Mouse (Mus musculus): ENCODE measurements around the gene Ttc1. TPM values are rescaled to one million over a fixed set of nuclear protein-coding genes. Genes with fewer than 3 reads are reported as not detected.

Ttc1 gene
- polyA plus RNA-seq (2012; ENCODE audit: insufficient read depth, insufficient read length, low replicate concordance, missing spikeins): not detected in 2 replicates

- Histone ChIP-seq H3K4me3 (ENCODE audit: insufficient read depth, low read depth, low read length) (peak within 1 kb of the TSS; percentile 88), H3K4me1 (ENCODE audit: control insufficient read depth, insufficient read depth, low read length) (peaks cover 5% of the 10 kb centered on the region), H3K27ac (ENCODE audit: insufficient read depth, low read depth, low read length) (no peak within 1 kb of the TSS)
- WGBS: 1% methylated on average over 47 of the region's 47 CpGs
- TF ChIP-seq POLR2A (IDR thresholded peaks at IDR 0.05; ENCODE audit: insufficient read depth, low read depth, low read length) (peak; percentile 85), CTCF (IDR thresholded peaks at IDR 0.05; ENCODE audit: insufficient read depth, low read depth, low read length) (no peak)
These were observed at the start of gene Ttc1 for GRCm38 (mm10) chr11:43747233-43748226. TSS of gene Ttc1 (minus strand) at chr11:43748008.

- no peak for TF ChIP-seq POLR2A (IDR thresholded peaks at IDR 0.05; ENCODE audit: insufficient read depth, low read depth, low read length)
- TF ChIP-seq CTCF (IDR thresholded peaks at IDR 0.05; ENCODE audit: insufficient read depth, low read depth, low read length): no peak
- Histone ChIP-seq H3K27ac (ENCODE audit: insufficient read depth, low read depth, low read length) (no peak overlapping the region), H3K4me1 (ENCODE audit: control insufficient read depth, insufficient read depth, low read length) (no peaks in the 10 kb centered on the region), H3K4me3 (ENCODE audit: insufficient read depth, low read depth, low read length) (no peak overlapping the region)
- WGBS: 43% methylated on average over 8 of the region's 8 CpGs
These were observed 48.2 kb upstream of the Ttc1 start for GRCm38 (mm10) chr11:43795992-43796391.

DNA sequence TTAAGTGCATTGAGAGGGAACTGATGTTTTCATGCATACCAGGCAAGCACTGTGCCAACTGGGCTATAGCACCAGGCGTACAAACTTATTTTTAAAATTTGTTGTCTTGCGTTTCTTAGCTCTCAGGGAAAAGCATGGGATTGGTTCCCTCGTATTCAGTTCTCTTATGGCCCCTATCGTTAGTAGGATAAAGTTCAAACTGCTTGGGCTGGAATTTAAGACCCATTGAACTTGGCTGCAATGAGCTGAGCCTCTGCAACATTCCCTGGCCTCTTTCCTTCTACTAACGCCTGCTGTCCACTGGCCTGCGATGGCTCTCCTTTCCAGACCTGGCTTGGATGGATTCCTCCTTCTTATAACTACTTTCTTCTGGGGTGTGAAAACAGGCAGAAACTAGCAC, 42.6 kb upstream of the Ttc1 start:
- no peak for TF ChIP-seq POLR2A (IDR thresholded peaks at IDR 0.05; ENCODE audit: insufficient read depth, low read depth, low read length)
- no peak for TF ChIP-seq CTCF (IDR thresholded peaks at IDR 0.05; ENCODE audit: insufficient read depth, low read depth, low read length)
- Histone ChIP-seq H3K4me1 (ENCODE audit: control insufficient read depth, insufficient read depth, low read length) (no peaks in the 10 kb centered on the region), H3K4me3 (ENCODE audit: insufficient read depth, low read depth, low read length) (no peak overlapping the region), H3K27ac (ENCODE audit: insufficient read depth, low read depth, low read length) (no peak overlapping the region)
- 80% methylated on average over 6 of the region's 6 CpGs for WGBS

DNA sequence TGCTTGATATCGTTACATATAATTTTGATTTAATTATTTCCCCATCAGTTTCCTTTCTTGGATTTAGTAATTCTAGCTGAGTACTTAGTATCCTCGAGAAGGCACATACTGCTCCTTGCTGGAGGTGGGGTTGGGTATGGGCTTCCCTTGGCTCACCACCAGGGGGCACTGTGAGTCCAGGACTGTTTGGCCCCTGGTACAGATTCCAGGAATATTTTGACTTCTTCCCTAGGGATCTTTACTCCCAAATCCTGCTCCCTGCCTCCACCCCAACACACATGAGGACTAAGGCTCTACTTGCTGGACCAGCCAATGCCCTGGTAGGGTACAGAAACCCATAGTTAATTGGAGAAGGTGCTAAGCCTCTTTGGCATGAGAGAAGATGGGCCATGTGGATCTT, 36.0 kb upstream of the Ttc1 start:
- WGBS: 12% methylated on average over 2 of the region's 2 CpGs
- Histone ChIP-seq H3K4me3 (ENCODE audit: insufficient read depth, low read depth, low read length) (no peak overlapping the region), H3K27ac (ENCODE audit: insufficient read depth, low read depth, low read length) (no peak overlapping the region), H3K4me1 (ENCODE audit: control insufficient read depth, insufficient read depth, low read length) (no peaks in the 10 kb centered on the region)
- TF ChIP-seq CTCF (IDR thresholded peaks at IDR 0.05; ENCODE audit: insufficient read depth, low read depth, low read length) (peak; percentile 62), POLR2A (IDR thresholded peaks at IDR 0.05; ENCODE audit: insufficient read depth, low read depth, low read length) (no peak)

DNA sequence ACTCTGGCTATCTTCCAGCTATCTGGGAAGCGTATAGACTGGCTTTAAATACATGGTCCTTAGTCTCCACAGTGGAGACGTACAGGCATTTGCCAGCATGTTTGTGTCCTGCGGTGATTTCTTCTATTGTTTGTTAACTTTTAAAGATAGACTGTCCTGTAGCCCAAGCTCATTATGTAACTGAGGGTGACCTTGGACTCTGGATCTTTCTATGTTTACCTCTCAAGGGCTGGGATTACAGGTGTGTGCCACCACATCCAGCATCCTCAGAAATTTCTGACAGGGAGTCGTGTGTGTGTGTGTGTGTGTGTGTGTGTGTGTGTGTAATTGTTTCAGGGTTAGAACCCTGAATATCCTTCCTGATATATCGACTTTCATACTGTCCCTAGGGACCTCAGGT, 35.3 kb upstream of the Ttc1 start:
- WGBS: 78% methylated on average over 5 of the region's 5 CpGs
- no peaks in the 10 kb centered on the region for H3K4me1 ChIP-seq (ENCODE audit: control insufficient read depth, insufficient read depth, low read length)
- H3K27ac ChIP-seq (ENCODE audit: insufficient read depth, low read depth, low read length): no peak overlapping the region
- no peak for TF ChIP-seq POLR2A (IDR thresholded peaks at IDR 0.05; ENCODE audit: insufficient read depth, low read depth, low read length)
- TF ChIP-seq CTCF (IDR thresholded peaks at IDR 0.05; ENCODE audit: insufficient read depth, low read depth, low read length): no peak
- no peak overlapping the region for H3K4me3 ChIP-seq (ENCODE audit: insufficient read depth, low read depth, low read length)

DNA sequence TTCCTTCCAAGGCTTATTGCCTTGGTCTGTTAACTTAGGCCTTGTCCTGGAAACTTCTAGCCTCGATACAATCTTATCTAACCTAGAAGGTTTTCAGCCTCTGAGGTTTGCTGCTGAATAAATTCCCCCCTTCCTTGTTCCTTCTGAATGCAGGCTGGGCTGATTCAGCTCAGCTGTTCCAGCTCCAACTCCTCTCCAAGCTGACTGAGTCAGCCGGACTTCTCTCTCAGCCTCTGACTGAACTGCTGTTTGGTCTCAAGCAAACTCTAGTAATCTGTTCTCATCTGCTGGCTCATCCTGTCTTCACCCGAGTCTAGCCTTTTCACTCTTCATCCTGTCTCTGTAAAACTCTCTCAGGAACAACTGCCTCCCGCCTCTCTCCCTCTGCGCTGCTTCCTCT, 31.7 kb upstream of the Ttc1 start:
- WGBS: 70% methylated on average over 5 of the region's 5 CpGs
- Histone ChIP-seq H3K27ac (ENCODE audit: insufficient read depth, low read depth, low read length) (no peak overlapping the region), H3K4me1 (ENCODE audit: control insufficient read depth, insufficient read depth, low read length) (peaks cover 8% of the 10 kb centered on the region), H3K4me3 (ENCODE audit: insufficient read depth, low read depth, low read length) (no peak overlapping the region)
- TF ChIP-seq POLR2A (IDR thresholded peaks at IDR 0.05; ENCODE audit: insufficient read depth, low read depth, low read length) (no peak), CTCF (IDR thresholded peaks at IDR 0.05; ENCODE audit: insufficient read depth, low read depth, low read length) (no peak)

GRCm38 (mm10) chr11:43776324-43776694, 28.5 kb upstream of the Ttc1 start:
- H3K27ac ChIP-seq (ENCODE audit: insufficient read depth, low read depth, low read length): no peak overlapping the region
- no peak for TF ChIP-seq POLR2A (IDR thresholded peaks at IDR 0.05; ENCODE audit: insufficient read depth, low read depth, low read length)
- H3K4me1 ChIP-seq (ENCODE audit: control insufficient read depth, insufficient read depth, low read length): peaks cover 8% of the 10 kb centered on the region
- 31% methylated on average over 8 of the region's 8 CpGs for WGBS
- H3K4me3 ChIP-seq (ENCODE audit: insufficient read depth, low read depth, low read length): 0 out of 2 replicates have a peak overlapping the region, but pooled peaks have one; percentile 9

- TF ChIP-seq POLR2A (IDR thresholded peaks at IDR 0.05; ENCODE audit: insufficient read depth, low read depth, low read length): no peak
- no peak for TF ChIP-seq CTCF (IDR thresholded peaks at IDR 0.05; ENCODE audit: insufficient read depth, low read depth, low read length)
- peaks cover 8% of the 10 kb centered on the region for H3K4me1 ChIP-seq (ENCODE audit: control insufficient read depth, insufficient read depth, low read length)
- WGBS: 18% methylated on average over 63 of the region's 63 CpGs
- peak overlapping the region; percentile 9; the same call in 1 of the 2 replicates for H3K4me3 ChIP-seq (ENCODE audit: insufficient read depth, low read depth, low read length)
- no peak overlapping the region for H3K27ac ChIP-seq (ENCODE audit: insufficient read depth, low read depth, low read length)
These were observed 27.9 kb upstream of the Ttc1 start for GRCm38 (mm10) chr11:43775469-43776323.
